Mouse (Mus musculus) ES-Bruce4 (cell line): ENCODE measurements around the gene Cped1.

Experiments
- CTCF ChIP-seq: IDR thresholded peaks from one replicate; pipeline ENCODE4 v1.8.1; 2011; ENCODE audit warnings: low read depth, low read length
- POLR2A ChIP-seq: IDR thresholded peaks from one replicate; pipeline ENCODE4 v1.8.1; 2011; ENCODE audit warnings: low read length; ENCODE audit not compliant: insufficient read depth

GRCm38 (mm10) chr6:22024168-22024567, 38.5 kb downstream of the Cped1 start:
- TF ChIP-seq POLR2A, result no peak
- no peak for TF ChIP-seq CTCF
